Mouse (Mus musculus) myocyte (in vitro differentiated cells): ENCODE results near the gene Syf2.

Source experiments
- CEBPB ChIP-seq: IDR thresholded peaks from 2 replicates; pipeline ENCODE4 v1.6.1; 2011; ENCODE audit warnings: mild to moderate bottlenecking, moderate library complexity; ENCODE audit not compliant: poor library complexity, insufficient read depth, severe bottlenecking
- E2F4 ChIP-seq: IDR thresholded peaks from one replicate; pipeline ENCODE4 v1.6.1; 2011; ENCODE audit warnings: mild to moderate bottlenecking, control low read depth, moderate library complexity; ENCODE audit not compliant: insufficient read depth
- MAX ChIP-seq: IDR thresholded peaks from one replicate; pipeline ENCODE4 v1.6.1; 2011; ENCODE audit warnings: low read depth, mild to moderate bottlenecking, control low read depth
- MYOD1 ChIP-seq, 3 experiments: IDR thresholded peaks; one replicate each; pipeline ENCODE4 v1.6.1; 2011; ENCODE audit warnings: control low read depth in 2 of 3, low read depth in 2 of 3, mild to moderate bottlenecking in 2 of 3, moderate library complexity in 1 of 3; ENCODE audit not compliant: insufficient read length in 2 of 3, control insufficient read depth in 1 of 3
- POLR2A ChIP-seq: IDR thresholded peaks from one replicate; pipeline ENCODE4 v1.6.1; 2011; ENCODE audit warnings: low read depth, mild to moderate bottlenecking, control low read depth, moderate library complexity; ENCODE audit not compliant: insufficient read length
- POLR2AphosphoS2 ChIP-seq: IDR thresholded peaks from one replicate; pipeline ENCODE4 v1.6.1; 2011; ENCODE audit warnings: low read depth, control low read depth; ENCODE audit not compliant: insufficient read length
- USF1 ChIP-seq: IDR thresholded peaks from one replicate; pipeline ENCODE4 v1.6.1; 2011; ENCODE audit warnings: low read depth, mild to moderate bottlenecking, control low read depth, moderate library complexity

- no peak for TF ChIP-seq POLR2AphosphoS2
- no peak for TF ChIP-seq POLR2A
- TF ChIP-seq MYOD1 (IDR thresholded peaks at IDR 0.05; ENCODE audit: control insufficient read depth in 1 of 3, insufficient read length in 2 of 3, low read depth in 2 of 3): no peak
- TF ChIP-seq MAX: no peak
- TF ChIP-seq CEBPB: no peak
- no peak for TF ChIP-seq E2F4
- TF ChIP-seq USF1: no peak
Observed at GRCm38 (mm10) chr4:134921703-134922102, 9.0 kb upstream of the Syf2 start.
